Mouse (Mus musculus) T-cell, adult 2 months (primary cell): Measurements from ENCODE around the gene Syne4.
A peak's percentile ranks its signal among the peaks of the same experiment; 100 is the strongest.

ENCODE experiments used
- DNase-seq: peaks from one replicate; pipeline ENCODE4 v3.0.0; 2022; ENCODE audit warnings: low spot score

Gene Syne4

DNA sequence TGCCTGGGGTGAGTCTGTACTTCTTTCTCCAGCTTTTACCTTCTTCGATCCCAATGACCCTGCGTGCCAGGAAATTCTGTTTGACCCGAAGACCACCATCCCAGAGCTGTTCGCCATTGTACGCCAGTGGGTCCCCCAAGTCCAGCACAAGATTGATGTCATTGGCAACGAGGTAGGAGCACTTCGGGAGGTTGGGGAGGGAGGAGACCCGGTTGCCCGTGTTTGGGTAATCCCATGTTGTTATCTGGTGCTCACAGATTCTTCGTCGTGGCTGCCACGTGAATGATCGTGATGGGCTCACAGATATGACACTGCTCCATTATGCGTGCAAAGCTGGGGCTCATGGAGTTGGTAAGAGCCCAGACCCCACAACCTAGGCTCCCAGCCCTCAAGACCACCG is 17.8 kb upstream of the Syne4 start:
- no peak for DNase-seq

GRCm38 (mm10) chr7:30297266-30297665 is 17.3 kb upstream of the Syne4 start:
- no peak for DNase-seq

DNA sequence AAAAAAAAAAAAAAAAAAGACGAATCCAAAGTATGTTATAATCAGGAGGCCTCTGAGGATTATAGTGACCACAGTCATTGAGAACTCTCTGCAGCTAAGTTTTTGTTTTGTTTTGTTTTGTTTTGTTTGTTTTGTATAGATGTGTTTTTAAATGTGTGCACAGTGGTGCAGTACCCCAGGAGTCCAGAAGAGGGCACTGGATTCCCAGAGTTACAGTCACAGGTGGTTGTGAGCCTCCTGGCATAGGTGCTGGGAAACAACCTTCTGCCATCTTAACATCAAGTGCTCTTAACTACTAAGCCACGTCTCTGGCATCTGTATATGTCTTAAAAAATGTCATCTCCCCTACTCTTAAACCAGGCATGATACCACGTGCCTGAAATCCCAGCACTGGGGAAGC is 13.7 kb upstream of the Syne4 start:
- peak; percentile 38 for DNase-seq

GRCm38 (mm10) chr7:30306083-30306779 is 8.4 kb upstream of the Syne4 start:
- peak; percentile 20 for DNase-seq

DNA sequence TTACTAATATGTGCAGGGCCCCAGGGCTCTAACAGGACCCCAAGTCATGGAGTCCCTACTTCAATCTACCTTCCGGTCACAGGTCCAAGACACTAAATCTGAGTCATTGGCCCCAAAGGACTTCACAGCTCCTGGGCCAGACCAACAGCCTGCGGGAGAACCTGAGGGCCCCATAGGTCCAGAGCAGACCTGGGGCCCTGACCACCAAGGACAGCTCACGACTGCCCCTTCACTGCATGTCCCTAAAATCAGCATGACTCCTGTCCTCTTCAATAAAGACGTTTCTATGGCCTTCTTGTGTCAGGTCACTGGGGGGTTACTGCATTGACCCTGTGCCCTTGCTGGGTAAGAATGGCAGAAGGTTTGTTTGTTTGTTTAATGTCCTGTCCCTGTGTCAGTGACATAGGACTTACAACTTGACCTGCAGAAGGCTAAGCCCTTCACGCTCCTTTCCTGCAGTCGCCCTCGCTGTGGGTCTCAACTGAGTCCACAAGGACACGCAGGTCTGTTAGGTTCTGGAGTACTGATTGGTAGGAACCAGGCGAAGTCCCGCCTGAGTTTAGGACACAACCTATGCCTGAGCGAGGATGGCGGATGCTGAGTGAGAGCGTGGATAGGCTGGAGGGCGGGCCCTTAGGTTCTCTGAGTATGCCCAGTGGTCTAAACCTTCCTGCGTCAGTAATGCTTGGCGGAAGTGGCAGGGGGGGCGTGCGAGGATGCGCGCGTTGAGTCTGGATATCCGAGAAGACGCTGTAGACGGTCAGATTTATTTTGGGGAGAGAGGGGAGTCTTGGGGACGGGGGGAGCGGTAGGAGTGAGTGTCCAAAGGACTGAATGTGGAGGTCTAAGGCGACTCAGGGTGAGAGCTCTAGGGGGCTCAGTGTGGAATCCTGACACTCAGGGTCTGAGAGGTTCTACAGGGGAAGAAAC is 6.3 kb upstream of the Syne4 start, which contains the start of gene Alkbh6:
Gene Alkbh6, plus strand, starts transcription at position 642 of the 930 bp plus-strand sequence.
- peak; percentile 96 for DNase-seq

DNA sequence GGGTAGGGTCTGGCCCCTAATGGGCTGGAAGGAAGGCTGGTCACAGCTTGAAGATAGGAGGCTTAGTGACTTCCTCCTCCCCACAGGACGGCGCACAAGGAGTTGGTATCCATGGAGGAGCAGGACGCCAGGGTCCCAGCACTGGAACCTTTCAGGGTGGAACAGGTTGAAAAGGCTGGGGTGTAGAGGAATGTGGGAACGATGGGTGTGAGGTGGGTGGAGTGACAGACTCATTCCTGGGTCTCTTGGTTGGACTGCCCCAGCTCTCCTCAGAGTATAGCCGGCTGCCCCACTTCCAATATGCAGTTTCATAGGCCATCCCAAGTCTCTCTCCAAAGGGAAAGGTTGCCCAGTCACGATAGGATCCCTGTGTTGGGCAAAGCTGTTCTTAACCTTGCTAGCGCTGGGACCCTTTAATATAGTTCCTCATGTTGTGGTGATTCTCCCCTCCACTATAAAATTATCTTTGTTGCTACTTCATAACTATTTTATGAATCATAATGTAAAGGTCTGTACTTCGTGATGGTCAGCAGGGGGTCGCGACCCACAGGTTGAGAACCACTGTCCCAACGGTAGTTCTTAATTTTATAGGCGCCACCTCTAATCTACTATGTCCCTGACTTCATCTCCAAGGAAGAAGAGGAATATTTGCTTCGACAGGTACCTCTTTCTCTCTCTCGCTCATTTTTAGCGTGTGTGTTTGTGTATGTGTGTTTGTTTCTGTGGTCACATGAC is 5.0 kb upstream of the Syne4 start:
- no peak for DNase-seq

- DNase-seq = no peak
Observed at GRCm38 (mm10) chr7:30310136-30310535, 4.5 kb upstream of the Syne4 start.

GRCm38 (mm10) chr7:30313666-30314320 is 814 bp upstream of the Syne4 start:
- DNase-seq = no peak

DNA sequence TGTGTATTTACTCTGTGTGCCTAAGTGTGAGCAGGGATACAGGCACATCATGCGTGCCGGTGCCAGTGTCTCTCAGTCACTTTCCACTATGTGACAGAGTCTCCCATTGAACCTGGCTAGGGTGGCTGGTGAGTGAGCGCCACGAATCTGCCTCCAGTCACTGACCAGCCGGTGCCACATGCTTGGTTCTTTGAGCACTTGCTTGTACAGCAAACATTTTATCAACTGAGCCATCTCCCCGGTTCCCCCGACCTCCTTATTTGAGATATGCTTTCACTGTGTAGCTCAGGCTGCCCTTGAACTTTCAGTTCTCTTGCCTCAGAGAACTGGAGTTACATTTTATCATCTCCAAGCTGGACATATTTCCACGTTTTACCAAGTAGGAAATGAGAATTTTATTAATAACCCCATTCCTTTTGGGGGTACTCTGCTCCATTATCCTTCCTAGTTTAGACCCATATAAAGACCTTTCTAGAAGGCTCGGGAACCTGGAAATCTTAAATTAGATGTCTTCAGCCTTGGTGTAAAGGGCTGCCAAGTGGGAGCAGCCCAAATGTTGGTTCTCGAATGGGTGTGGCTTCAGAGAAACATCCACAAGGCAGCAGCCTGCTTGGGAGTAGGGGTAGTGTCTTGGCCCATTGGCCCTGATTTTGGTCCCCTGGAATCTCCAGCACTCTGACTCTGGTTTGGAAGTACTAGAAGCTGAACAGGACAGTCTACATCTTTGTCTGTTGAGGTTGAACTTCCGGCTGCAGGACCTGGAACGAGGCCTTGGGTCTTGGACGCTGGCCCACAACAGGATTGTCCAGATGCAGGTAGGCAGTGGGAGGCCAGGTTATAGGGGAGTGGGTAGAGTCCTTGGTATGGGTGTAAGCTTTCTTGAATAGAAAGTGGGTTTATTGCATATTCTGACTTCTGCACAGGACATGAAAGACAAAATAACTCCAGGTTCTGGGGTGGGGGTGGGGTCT is 1.2 kb downstream of the Syne4 start:
- no peak for DNase-seq

DNA sequence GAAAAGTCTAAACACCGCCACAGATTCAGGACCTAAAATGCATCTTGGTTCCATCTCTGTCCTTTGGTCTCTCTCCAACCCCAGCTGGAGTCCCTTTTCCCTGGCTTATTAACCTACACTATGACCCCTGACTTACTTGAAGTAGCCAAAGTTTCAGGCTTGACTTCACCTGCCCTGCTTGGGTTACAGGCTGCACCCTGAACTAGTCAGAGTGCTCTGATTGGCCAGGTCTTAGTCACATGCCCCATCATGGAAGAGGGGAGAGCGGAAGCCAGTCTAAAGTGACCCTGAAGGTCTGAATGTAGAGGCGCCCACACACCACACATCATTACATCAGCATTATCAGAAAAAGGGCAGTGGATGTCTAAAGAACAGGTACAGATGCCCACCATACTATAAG is 3.5 kb downstream of the Syne4 start:
- DNase-seq = no peak

- DNase-seq = no peak
Observed at GRCm38 (mm10) chr7:30320946-30321345, 6.3 kb downstream of the Syne4 start.

DNA sequence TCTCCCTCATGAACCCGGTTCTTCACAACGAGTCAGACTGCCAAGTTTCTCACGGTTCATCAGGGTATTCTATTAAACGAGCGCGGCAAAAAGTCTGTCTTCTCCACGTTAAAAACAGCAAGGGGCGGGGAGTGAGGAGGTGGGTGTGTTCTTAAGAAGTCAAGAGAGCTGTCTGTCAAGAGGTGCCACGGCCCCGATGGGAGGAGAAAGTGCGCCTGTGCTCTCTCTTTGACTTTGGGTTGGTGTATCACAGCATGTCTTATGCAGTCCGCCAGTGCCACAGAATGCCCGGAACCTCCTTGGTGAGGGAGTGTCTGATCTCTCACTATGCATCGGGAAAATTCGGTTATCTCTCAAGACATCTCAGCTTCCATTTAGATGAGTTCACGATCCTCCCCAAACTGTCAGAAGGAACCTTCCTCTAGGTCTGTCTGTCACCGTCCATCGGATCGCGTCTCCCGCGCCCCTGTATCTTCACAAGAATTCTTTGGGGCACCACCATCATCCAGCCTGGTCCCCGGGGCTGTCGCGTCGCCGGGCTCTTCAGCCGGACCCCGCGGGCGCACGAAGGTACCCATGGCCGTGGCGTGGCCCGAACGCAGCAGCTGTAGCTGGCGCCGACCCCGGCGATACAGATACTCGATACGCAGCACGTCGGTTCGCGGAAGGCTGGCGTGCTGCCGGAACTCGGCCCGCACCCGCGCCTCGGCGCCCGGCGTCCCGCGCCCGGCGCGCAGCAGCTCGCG is 7.1 kb downstream of the Syne4 start, which contains the start of gene E130208F15Rik:
Gene E130208F15Rik, plus strand, starts transcription at position 202 of the 746 bp plus-strand sequence.
- peak; percentile 87 for DNase-seq

DNA sequence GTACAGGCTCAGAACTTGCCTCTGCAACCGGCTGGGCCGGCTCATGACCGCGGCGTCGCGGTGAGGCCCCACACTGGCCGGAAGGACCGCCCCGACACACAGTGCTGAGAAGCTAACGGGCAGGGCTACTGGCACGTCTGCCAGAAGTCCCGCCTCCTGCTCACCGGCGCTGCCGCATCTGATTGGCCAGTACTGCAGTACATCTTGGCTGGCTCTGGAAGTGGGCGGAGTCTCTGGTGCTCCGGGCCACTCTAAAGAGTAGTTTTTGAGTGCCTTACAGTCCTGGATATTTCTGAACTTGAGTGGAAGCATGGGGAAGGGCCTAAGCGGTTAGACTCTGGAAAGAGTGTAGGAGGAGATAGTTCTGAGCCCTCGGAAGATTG is 7.7 kb downstream of the Syne4 start:
- peak; percentile 96 for DNase-seq

DNA sequence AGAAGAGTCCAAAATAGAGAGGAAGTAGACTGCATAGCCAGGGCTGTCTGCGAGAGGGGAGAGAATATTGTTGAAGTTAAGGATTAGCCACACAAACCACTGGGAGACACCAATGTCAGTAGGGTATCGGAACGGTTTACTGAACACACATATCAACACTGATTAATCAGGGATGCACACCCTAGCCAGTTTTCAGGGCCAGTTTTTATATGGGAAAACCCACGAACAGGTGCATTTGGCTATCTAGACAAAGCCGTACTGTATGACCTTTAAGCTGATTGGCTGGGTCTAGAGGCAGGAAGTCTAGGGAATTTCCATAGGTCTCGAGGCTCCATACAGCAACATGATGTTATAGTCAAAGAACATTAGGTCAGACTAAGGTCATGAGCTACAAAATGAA is 8.3 kb downstream of the Syne4 start:
- peak; percentile 61 for DNase-seq

DNA sequence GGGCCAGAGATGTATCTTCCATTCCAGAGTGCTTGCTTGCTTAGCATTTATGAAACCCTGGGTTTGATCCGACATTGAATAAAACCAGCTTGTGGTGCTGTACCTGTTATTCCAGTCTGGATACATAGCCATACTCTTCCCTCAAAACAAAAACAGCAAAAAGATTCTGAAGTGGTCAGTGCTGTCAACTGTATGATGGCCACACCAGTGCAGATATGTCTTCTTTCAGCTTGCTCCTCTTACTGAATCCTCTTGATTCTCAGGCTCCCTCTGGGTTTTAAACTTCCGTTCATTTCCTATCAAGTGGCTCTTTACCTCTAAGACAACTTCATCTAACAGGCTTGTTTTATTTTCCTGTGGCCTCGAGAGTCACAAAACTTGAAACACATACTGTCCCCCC is 9.2 kb downstream of the Syne4 start, which contains the start of gene Sdhaf1:
Gene Sdhaf1, minus strand, starts transcription at position 101 of the 400 bp plus-strand sequence.
- DNase-seq = no peak

- DNase-seq = no peak
Observed at GRCm38 (mm10) chr7:30324300-30324944, 9.8 kb downstream of the Syne4 start.

- peak; percentile 76 for DNase-seq
Observed at GRCm38 (mm10) chr7:30325364-30325763, 10.8 kb downstream of the Syne4 start.

DNA sequence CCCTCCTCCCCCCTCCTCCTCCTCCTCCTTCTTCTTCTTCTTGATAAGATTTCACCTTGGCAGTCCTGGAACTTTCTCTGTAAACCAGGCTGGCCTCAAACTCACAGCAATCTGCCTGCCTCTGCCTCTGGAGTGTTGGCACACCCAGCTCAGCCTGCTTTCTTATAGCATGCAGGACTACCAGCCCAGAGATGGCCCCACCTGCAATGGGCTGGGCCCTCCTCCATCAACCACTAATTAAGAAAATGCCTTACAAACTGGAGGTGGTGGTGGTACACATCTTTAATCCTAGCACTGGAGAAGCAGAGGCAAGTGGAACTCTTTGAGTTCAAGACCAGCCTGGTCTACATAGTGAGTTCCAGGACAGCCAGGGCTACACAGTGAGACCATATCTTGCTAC is 11.8 kb downstream of the Syne4 start:
- no peak for DNase-seq

DNA sequence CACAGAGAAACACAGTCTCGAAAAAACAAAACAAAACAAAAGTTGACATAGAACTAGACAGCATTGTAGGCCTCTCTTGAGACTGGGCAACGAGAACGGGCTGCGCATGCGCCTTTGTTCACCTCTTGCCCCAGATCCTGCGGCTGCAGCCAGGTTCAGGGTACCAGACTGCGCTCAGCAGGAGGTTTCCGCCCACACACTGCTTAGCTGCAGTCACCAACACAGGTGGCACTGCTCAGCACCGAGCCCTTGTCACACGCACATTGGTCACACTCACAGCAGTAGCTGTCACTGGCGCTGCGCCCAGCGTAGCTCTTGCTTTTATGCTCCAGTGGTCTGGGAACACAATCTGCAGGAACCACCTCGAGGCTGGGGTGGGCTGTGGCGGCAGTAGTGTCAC is 12.5 kb downstream of the Syne4 start:
- no peak for DNase-seq
